ENCODE assay signal across 8 mouse cellular contexts in the genomic region with DNA sequence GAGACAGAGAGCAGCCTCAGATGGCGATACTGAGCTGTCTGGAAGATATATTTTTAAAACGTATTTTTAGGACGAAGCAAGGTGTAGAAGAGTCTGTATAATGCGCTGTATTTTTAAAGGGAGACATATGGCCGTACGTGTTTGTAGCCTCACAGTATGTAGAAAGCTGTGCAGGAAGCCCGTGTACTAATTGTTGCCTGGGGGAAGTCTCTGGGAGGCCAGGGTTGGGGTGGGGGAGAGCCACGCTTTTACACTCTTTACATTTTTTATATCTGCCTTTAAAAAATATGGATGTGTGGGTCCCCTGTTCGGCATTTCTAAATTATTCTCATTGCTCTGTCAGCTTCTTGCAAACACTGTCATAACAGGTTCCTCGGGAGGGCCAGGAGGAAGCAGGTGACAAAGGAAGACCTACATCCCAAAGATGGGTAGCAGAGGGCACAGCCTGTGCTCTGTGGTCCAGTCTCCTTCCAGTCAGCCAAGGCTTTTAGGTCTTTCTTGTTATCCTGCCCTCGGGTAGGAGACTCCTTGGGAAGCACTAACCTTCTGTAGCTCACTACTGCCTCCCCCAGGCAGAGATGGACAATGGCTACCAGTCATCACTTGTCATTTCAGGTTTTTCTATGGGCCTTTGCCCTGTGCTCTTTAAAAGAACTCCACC.
DNase-seq lines count a peak whose midpoint lies in the region; ATAC-seq and TF ChIP-seq lines count a peak whose summit lies in the region.

No protein-coding gene starts in this region.

- intact Hi-C loops in heart, adult 2 months (cut with DNase I), result loop anchor here (5.0 kb wide), 2 partner anchors 170 to 1240 kb away; partner anchors contain the start of gene Cdh11

- no peak for TF ChIP-seq POLR2A in heart, adult 2 months (IDR thresholded peaks at IDR 0.05; ENCODE audit: insufficient read depth, low read depth, low read length)

- TF ChIP-seq EP300 in heart, adult 2 months (IDR thresholded peaks at IDR 0.05; ENCODE audit: insufficient read depth, low read depth, low read length), result no peak
- TF ChIP-seq EP300 in lung, postnatal 0 days (IDR thresholded peaks at IDR 0.05), result no peak

- ATAC-seq in heart, embryonic 11.5 days (replicated peaks; ENCODE audit: insufficient number of reproducible peaks, low FRiP score, low TSS enrichment), result no peak
- no peak for ATAC-seq in lung, postnatal 0 days
- ATAC-seq in erythroblast, adult 5-6 weeks (replicated peaks; ENCODE audit: low FRiP score, poor library complexity, severe bottlenecking), result no peak

- no peak overlapping the region for H3K4me3 ChIP-seq in heart, adult 2 months
- H3K4me3 ChIP-seq in heart, embryonic 11.5 days (ENCODE audit: low read depth, low read length), result no peak overlapping the region
- H3K4me3 ChIP-seq in lung, postnatal 0 days (ENCODE audit: low read depth, low read length), result no peak overlapping the region

- H3K36me3 ChIP-seq in heart, adult 2 months (ENCODE audit: control insufficient read depth, insufficient read depth, low read length), result no peaks in the 10 kb centered on the region
- H3K36me3 ChIP-seq in heart, embryonic 11.5 days (ENCODE audit: control insufficient read depth, insufficient read depth, low read length), result no peaks in the 10 kb centered on the region
- H3K36me3 ChIP-seq in lung, postnatal 0 days (ENCODE audit: insufficient read depth, low read length), result no peaks in the 10 kb centered on the region

- no peak overlapping the region for H3K27ac ChIP-seq in heart, adult 2 months
- no peak overlapping the region for H3K27ac ChIP-seq in heart, embryonic 11.5 days (ENCODE audit: low read depth, low read length)
- no peak overlapping the region for H3K27ac ChIP-seq in lung, postnatal 0 days (ENCODE audit: low read length)

- TF ChIP-seq CTCF in heart, adult 2 months (IDR thresholded peaks at IDR 0.05), result peak; percentile 58
- TF ChIP-seq CTCF in lung, postnatal 0 days (IDR thresholded peaks at IDR 0.05), result peak; percentile 76

- no peak overlapping the region for H3K4me2 ChIP-seq in heart, embryonic 11.5 days
- no peak overlapping the region for H3K4me2 ChIP-seq in lung, postnatal 0 days (replicated peaks; ENCODE audit: low read depth, low read length)

- DNase-seq in heart, adult 2 months, result no peak
- DNase-seq in urinary bladder, postnatal 14 days (ENCODE audit: low spot score), result peak; percentile 23
- no peak for DNase-seq in urinary bladder, adult 2 months (ENCODE audit: low spot score)
- peak; percentile 80 for DNase-seq in forelimb bud, embryonic 11.5 days (ENCODE audit: low read depth, low spot score)
- peak; percentile 73 for DNase-seq in lung, postnatal 0 days (ENCODE audit: low spot score)
- peak; percentile 72 for DNase-seq in telencephalon, adult 2 months (ENCODE audit: low read depth, low spot score)

- H3K4me1 ChIP-seq in heart, adult 2 months (ENCODE audit: control insufficient read depth, insufficient read depth, low read length), result peaks cover 3% of the 10 kb centered on the region
- peaks cover 8% of the 10 kb centered on the region; the same call in 1 of the 2 replicates for H3K4me1 ChIP-seq in heart, embryonic 11.5 days (ENCODE audit: control insufficient read depth, insufficient read depth, low read length)
- H3K4me1 ChIP-seq in lung, postnatal 0 days (ENCODE audit: insufficient read depth, low read depth, low read length), result no peaks in the 10 kb centered on the region

- H3K27me3 ChIP-seq in heart, adult 2 months (ENCODE audit: control insufficient read depth, insufficient read depth, low read length), result no peaks in the 10 kb centered on the region
- no peaks in the 10 kb centered on the region for H3K27me3 ChIP-seq in heart, embryonic 11.5 days (ENCODE audit: control insufficient read depth, insufficient read depth, low read length)
- H3K27me3 ChIP-seq in lung, postnatal 0 days (replicated peaks; ENCODE audit: insufficient read depth, low read length), result no peaks in the 10 kb centered on the region

- 80% methylated on average over 11 of the region's 11 CpGs for WGBS in heart, adult 2 months
- 78% methylated on average over 11 of the region's 11 CpGs for WGBS in heart, embryonic 11.5 days (ENCODE audit: insufficient replicate concordance)
- 72% methylated on average over 11 of the region's 11 CpGs for WGBS in lung, postnatal 0 days

- no peaks in the 10 kb centered on the region for H3K79me2 ChIP-seq in heart, adult 2 months (replicated peaks; ENCODE audit: control insufficient read depth, insufficient read depth, low read length)

- peaks cover 8% of the 10 kb centered on the region for H3K9me3 ChIP-seq in heart, embryonic 11.5 days (replicated peaks; ENCODE audit: control insufficient read depth, low read length)
- H3K9me3 ChIP-seq in lung, postnatal 0 days (ENCODE audit: low read length), result peaks cover 6% of the 10 kb centered on the region; the same call in 1 of the 2 replicates

- no peak overlapping the region for H3K9ac ChIP-seq in heart, adult 2 months (ENCODE audit: low read depth, low read length)
- no peak overlapping the region for H3K9ac ChIP-seq in heart, embryonic 11.5 days (ENCODE audit: low read depth, low read length)
- H3K9ac ChIP-seq in lung, postnatal 0 days (replicated peaks; ENCODE audit: low read depth), result no peak overlapping the region

Comparison
In these comparisons a context has a peak if more than half of its experiments do, and no peak if none do; other contexts are left out.
1. DNase-seq: peak in urinary bladder, postnatal 14 days (single experiment), forelimb bud, embryonic 11.5 days (single experiment), lung, postnatal 0 days (single experiment) and telencephalon, adult 2 months (single experiment); none in heart, adult 2 months (0 of 2) and urinary bladder, adult 2 months (single experiment).